Mouse (Mus musculus) neutrophil, adult 5-6 weeks (primary cell): Measurements from ENCODE around the gene Gm20388. TPM values are rescaled to one million over a fixed set of nuclear protein-coding genes. Genes with fewer than 3 reads are reported as not detected.

ENCODE experiments used
- ATAC-seq: fragments of 151-379, 151-347 bp; 2 replicates; pipeline ENCODE4 v1.8.0; 2017; ENCODE audit warnings: mild to moderate bottlenecking, moderate TSS enrichment; ENCODE audit not compliant: insufficient number of reproducible peaks, poor library complexity, low FRiP score, severe bottlenecking; ENCODE audit errors: extremely low read depth
- total RNA-seq: library from RNA; stranded (forward); fragments of 200-1000 nt; gene quantifications from 2 replicates; pipeline ENCODE4 v1.2.3, GENCODE M21; 2017

Gm20388 gene
- total RNA-seq, 1 experiment from 2014 or later, result 10.8 TPM

DNA sequence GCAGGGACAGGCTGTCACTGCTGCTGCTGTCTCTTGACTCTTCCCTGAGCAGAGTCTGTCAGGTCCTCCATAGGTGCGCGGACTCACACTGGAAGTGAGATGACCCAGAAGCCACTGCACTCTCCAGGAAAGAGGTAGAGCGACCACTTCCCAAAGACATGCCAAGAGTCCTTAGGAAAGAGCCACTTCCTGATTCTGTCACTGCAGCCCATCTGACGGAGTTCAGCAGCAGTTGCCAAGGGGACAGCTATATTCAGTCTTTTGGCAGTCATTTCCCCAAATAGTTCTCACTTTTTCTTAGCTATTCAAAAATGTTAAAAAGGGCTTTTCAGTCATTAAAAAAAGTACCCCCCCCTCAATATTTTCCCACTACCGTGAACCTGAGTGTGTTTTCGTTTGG, 2111.6 kb downstream of the Gm20388 start:
- no peak for ATAC-seq

DNA sequence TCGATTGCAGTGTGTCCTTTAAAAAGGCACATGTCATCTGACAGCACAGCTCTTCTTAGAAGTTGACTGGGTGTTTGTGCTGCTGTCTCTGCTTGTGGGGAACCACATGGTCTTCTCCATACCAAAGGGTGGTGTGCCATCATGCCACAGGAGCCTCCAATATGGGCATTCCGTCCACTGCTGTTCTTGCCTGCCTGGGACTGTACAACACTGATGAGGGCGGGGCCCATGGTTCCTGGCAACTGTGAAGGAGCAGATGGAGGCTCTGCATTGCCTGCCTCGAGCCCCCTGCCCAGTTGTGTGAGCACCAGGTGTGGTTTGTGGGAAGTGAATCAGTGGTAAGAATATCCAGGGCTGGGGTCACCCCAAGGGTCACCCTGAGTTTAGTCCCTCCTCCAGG, 2112.1 kb downstream of the Gm20388 start:
- no peak for ATAC-seq

DNA sequence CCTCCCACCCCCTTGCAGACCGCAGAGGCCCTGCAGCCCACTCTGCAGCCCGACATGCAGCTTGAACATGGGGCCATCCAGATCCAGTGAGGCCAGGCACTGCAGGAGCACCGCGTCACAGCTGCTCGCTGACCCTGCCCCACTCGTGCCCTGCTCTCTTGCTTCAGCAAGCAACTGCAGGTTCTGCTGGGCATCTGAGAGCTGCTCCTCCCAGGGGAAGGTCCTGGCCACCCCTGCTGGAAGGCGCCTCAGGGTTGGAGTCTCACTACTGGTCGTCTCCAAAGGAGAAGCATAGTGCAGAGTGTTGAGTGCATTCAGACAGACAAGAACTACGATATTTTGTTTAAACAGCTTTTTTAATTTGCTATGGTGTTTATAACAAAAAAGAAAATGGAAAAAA, 2114.9 kb downstream of the Gm20388 start:
- no peak for ATAC-seq

DNA sequence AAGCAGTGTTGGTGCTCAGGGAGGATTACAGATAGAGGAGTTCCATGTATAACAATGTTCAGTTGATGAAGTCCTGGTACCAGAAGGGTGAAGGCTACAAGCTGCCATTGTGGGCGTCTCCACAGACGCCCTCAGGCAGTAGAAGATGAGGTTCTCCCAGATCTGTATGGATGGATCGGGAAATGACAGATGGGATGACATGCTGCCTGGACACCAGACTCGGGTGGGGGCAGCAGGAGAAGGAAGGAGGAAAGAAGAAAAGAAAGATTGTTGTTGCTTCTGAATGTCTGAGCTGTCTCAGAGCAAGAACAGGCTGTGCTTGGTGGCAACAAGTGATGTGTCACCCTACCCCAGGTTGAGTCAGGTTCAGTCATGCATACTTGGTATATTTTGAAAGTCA, 2117.5 kb downstream of the Gm20388 start:
- no peak for ATAC-seq

DNA sequence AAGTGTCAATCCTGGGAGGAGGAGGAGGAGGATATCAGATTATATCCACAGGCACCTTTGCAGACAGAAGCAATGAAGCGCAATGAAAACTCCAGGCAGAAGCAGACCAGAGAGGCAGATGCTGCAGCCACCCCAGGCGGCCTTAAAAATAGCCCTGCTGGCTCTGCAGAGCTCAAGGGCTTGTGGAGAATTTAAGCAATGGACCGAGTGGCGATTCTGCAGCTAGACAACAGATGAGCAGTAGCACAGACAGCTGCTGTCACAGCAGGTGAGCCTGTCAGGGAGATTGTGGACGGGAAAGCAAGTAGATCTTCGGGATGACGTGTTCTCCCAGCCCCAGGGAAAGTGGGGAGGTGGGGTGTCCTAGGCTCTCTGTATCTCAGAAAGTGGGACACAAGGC, 2120.3 kb downstream of the Gm20388 start:
- ATAC-seq, result no peak

DNA sequence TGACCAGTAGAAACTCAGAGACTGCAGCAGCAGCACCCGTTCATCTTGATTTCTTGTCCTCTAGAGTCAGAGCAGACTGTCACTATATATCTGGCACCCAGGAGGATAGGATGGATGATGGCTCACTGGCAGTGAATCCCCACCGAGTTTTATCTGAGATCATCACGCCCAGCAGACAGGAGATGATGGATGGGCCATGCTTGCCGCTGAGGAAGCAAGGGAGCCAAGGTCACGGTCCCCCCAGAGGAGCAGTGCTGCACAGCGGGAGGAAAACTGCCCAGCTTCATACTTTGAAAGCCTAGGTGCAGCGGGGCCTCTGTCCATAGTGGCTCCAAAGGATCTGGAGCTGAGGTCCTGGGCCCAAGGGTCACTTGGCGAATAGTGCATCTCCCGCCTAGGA, 2122.1 kb downstream of the Gm20388 start:
- no peak for ATAC-seq

DNA sequence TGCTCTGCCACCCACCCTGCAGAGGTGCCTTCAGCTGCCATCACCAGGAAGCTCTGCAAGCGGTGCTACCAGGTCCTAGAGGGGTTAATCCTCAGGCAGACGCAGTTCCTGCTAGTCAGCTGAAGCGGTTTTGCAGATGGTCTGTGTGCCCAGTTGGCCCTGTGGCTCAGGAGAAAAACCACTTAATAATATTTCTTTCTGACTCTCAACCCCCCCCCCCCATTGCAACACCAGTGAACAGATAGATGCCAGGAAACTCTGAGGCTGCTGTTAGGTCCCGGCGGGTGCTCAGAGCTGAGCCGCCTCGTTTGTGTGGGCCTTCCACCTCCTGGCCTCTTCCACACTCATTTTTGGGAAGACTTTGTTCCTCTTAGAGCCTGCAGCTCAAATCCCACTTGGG, 2124.9 kb downstream of the Gm20388 start:
- no peak for ATAC-seq

DNA sequence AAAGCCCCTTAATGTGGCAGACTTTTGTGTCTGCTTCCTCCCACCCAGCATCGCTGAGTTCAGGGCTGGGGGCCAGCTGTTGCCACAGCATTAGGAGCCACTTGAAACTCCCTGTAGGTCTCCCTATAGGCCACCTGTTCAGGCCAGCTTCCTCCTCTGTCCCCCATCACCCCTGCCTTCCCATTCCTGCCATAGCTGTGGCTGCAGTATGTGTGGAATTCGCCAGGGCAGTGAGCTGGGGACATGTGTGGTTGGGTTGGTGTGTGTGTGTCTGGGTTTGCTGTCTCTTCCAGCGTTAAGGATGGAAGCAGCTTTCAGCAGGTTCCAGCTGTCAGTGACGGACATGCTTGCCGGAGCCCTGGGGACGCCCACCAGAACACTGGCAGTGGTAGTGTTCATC, 2125.7 kb downstream of the Gm20388 start:
- no peak for ATAC-seq

DNA sequence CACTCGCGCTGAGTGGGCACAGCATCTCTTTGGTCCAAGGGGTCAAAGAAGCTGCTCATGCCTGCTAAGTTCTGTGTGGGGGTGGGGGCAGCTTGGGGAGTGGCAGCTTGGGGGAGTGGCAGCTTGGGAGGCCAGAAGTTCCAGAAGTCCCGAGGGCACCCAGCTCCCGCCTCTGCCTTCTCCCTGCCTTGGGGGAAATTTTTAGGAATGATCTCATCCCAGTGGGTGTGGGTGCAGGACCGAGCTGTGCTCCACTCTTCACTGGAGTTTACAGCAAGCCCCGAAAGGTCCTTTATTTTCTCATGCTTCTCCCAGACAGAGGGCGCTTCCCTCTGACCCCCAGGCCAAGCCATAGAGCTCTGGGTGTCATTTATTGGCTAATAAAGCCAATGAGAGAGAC, 2126.6 kb downstream of the Gm20388 start:
- no peak for ATAC-seq

DNA sequence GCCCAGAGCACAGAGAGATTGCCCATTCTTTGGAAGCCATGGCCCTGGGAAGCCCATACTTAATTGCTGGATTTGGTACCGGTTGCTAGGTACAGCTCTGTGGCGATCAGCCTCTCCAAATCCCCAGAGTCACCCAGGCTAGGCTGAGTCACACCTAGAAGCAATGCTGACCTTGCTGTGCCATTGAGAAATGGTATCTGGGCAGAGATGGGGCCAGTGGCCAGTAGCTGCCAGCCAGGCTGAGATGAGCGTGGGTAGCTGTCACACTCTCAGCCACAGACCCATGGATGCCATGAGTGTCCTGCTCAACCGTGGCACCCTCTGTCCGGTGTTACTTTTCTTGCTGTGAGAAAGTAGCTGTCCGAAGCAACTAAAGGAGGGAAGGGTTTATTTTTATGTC, 2127.4 kb downstream of the Gm20388 start:
- ATAC-seq, result no peak

DNA sequence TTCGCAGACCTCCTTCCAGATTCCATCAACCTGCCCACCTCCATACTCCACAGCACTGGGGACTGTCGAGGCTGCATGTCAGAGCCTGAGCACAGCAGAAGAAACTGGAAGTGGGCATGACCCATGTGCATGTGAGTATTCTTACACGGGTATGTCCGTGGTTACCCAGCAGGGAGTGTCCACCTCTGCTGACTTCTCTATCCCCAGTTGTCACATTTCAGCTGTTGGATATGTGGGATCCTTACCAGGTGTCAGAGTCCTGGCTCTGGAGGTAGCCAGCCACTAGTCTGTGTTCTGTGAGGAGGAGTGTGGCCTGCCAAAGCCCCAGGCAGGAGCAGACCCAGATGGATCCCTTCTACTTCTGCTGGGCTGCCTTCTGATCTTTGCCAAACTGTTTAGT, 2128.8 kb downstream of the Gm20388 start:
- ATAC-seq, result no peak

DNA sequence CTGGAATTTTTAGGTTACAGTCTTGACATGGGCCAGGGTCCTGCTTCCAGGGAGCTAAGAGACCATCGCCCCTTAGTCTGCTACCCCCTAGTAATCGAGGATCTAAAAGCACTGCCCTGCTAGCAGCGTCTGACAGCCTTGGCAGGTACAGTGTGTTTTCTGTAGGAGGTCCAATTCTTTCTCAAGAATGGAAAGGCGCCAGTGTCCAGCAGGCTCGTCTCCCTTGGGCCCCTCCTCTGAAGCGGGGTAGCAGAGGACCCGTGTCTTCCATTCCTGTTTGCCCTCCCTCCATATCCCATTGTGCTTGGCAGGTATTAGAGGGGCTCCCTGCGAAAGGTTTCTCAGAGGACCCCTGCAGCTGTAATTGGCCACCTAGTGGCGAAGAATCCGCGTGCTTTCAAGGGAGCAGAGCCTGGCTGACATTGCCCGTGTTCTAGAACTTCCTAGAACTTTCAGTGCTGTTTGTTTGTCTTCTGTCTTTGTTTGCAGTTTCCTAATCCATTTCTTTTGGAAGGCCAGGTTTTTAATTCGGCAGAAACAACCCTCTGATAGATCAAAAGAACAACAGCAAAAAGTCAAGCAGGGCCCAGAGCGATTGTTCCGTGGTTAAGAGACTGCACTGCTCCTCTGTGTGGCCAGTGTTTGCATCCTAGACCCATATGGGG, 2136.7 kb downstream of the Gm20388 start:
- ATAC-seq, result no peak

DNA sequence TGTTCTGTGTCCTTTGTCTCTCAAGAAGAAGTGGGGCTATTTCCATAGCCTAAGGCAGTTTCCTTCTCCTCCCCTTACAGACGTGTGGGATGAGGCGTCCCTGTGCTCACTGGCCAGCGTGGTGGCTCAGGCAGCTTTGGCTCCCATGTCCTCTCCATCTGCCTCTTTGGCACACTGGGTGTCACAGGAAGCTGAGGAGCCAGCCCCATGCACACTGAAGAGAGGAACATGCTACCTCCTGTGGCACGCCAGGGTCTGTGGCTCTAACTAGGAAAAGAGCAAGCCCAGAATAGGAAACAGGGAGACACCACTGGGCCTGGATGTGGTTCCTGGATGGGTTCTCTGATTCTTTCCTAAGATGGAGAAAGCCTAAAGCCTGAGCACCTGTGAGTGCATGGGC, 2138.6 kb downstream of the Gm20388 start:
- ATAC-seq, result no peak

DNA sequence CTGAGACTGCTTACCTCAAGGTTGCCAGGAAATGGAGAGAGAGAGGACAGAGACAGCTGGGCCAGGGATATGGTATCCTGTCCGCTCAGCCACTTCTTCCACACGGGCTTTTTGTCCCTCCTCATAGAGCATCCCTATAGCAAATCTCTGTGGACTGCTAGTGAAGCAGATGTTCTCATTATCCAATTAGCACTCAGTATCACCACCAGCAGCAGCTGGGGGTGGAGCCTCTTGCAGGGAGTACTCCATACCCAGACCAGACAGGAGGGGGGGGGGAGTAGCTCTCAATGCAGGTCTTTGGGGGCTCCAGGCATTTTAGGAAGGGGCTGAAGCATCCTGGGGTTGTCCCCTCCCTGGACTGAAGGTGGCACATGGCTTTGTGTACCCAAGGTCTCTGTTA, 2139.3 kb downstream of the Gm20388 start:
- ATAC-seq, result no peak

DNA sequence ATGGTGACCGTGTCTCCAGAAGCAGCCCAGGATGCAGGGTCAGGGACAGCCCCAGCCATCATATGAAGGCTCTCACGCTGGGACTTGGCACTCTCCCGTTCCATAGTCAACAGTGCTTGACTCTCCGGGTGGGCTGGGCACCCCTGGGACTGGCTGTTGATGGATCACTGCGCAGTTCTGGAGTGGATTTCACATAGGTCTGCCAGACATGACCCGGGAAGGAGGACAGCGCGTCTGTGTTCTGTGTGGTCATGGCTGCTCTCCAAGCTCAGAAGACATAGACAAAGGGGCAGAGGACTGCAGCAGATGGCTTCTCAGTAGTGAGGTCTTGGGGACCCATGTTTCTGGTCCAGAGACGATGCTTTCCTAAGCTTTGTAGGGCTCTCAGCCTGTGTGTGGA, 2140.0 kb downstream of the Gm20388 start:
- no peak for ATAC-seq

DNA sequence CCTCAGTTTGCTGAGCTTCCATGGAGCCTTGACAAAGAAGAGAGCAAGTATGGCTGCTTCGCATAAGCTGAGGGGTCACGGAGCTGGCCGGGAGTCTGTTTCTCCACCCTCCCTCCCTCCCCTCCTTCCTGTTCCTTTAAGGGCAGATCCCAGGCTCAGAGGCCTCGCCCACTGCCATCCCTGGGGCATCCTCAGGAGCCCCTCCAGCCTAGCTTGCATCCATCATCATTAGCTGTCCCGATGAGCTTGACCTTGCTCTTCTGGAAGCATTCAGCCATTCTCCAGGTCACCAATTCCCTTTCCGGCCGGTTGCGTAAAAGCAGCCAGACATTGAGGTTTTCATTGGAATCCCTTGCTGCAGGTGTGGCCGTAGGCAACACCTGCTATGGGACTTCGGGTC, 2144.7 kb downstream of the Gm20388 start:
- ATAC-seq, result no peak

DNA sequence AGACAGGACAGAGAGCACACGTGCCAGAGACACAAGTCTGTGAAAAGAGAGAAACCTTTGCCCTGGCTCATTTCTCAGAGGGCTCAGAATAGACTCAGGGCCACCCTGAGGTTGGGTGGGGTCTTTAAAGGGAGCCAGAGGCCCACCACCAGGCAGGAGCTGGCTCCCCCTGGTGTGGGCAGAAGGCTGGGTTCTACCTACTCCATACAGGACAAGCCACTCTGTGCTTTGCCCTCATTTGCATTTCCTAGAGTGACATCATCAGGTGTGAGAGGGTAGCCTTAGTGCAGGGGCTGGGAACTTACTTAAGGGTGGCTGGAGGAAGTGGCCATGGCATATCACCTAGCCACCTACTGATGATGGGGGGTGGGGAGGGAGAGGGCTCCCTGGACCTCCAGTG, 2145.5 kb downstream of the Gm20388 start:
- ATAC-seq, result no peak

DNA sequence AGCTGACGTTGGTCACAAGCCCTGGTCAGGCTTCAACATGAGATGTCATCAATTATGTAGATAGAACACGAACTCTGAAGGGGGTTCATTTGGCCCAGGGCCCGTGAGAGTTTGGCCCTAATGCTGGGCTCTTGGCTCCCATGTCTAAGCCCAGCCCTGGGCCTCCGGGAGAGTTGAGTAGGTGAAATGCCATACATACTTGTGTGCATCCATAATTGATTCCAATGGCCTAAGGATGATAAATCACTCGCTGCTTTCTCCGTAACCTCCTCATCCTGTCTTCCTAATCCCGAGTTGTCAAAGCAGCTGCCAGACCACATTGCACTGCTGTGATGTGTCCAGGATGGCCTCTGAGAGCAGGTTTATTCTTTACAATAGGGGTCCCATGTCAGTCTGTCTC, 2146.2 kb downstream of the Gm20388 start:
- ATAC-seq, result no peak

DNA sequence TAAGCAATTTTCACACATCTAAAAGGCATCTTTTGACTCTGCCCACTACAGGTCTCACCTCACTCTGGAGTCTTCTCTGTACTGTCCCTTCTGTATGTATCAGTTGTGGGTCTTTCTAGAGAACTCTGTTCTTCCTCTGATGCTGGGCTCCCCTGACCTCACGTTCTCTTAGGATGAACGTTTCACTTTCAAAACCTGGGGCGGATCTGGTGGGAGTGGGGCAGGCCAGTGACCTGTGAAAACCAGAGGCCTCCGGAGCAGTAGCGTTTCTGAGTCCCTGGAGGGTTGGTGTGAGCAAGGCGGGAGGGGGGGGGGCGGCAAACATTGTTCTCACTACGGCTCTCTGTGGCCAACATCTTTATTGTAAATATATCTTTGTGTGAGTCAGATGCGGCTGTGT, 2147.9 kb downstream of the Gm20388 start:
- ATAC-seq, result no peak

DNA sequence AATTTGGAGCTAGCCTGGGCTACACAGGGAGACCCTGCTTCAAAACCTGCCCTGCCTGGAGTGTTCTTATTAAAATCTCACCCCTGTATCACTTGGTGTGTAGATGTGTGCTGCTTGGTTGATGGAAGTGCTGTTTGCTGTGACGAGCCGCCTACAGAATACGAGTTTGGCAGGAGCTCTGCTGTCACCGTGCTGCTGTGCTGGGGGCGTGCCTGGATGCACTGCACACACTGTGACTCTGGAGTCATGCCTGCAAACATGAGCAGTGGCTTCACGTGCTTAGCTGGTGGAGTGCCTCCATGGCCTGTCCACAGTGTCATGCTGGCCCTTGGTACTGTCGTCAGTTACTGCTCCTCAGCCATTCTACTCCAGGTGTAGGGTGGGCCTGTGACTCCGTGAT, 2148.3 kb downstream of the Gm20388 start:
- no peak for ATAC-seq

DNA sequence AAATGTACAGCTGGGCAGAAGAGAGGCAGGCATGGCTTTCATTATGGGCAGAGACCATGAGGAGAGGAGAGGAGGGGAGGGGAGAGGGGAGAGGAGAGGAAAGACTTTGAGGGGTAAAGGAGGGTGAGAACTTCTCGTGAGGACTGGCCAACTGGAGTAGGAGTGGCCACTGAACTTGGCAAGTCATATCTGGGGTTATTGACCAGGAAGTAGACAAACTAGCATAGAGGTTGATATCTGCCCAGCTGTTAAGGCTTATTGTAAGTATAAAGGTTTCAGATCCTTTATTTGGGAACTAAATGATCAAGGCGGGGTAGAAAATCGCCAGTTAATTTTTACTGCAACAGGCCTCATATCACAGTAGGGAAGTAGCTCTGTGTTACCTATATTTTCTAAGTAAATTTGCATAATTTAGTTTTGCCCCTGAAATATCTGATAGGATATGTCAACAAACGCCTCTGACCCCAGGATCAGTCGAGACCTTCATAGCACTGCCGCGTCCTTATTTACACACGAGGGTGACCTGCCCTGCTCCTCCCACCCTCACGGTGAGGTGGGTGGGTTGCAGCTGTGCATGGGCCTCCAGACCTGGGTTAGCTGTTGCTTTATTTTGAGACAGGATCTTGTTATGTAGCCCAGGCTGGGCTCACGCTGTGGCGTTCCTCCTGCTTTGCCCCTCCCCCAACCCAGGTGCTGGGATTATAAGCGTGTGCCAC, 2152.0 kb downstream of the Gm20388 start:
- ATAC-seq, result no peak
